Mouse (Mus musculus): ENCODE measurements at regions not wholly inside any gene's neighbourhood (a gene's known extent, or its start where the extent isn't known, plus 50 kb on each side); places are given as distances from the start of the nearest gene placed in this dataset.
"Not testable (repeated sequence)": the region's sequence is repeated elsewhere in the genome, so short reads cannot be mapped to it uniquely, and the experiment has no call there.

- DNase-seq, result no peak
Measured at GRCm38 (mm10) chr6:20555320-20555883, 659.9 kb upstream of the Kcnd2 start.

DNA sequence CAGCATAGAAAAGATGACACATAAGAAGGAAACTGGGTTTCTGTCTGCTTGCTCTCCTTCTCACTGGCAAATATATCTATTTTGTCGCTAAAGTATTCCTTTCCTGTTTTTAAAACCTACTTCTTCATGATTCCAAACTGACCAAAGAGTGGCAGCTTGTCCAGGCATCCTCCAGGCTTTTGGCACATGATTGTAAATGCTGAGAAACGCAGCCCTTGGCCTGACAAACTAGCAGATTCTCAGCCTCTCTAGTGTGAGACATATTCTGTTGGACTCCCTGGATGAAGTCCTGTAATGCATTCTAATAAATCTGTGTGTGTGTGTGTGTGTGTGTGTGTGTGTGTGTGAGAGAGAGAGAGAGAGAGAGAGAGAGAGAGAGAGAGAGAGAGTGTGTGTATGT lies 642.7 kb upstream of the Kcnd2 start:
- no peak for DNase-seq

- DNase-seq, result no peak
Measured at GRCm38 (mm10) chr6:20574734-20575133, 640.6 kb upstream of the Kcnd2 start.

DNA sequence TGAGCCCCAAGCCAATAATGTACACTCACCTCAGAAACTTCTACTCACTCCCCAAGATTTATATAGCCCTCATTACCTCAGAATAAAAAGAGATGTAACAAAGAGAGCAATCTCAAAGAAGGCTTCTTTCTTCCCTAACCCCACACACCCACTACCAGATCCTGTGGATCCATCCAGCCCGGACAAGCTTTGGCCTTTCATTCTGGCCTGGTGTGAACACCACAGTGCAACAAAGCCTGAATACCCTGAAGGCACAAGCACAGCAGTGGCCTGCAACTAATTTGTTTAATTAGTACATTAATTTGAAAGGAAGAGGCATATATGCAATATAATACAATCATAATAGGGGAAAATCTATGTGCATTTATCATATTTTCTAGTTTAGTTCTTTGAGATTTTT lies 616.5 kb upstream of the Kcnd2 start:
- no peak for DNase-seq

- peak; percentile 1 for DNase-seq
Measured at GRCm38 (mm10) chr6:20604170-20604569, 611.1 kb upstream of the Kcnd2 start.

DNA sequence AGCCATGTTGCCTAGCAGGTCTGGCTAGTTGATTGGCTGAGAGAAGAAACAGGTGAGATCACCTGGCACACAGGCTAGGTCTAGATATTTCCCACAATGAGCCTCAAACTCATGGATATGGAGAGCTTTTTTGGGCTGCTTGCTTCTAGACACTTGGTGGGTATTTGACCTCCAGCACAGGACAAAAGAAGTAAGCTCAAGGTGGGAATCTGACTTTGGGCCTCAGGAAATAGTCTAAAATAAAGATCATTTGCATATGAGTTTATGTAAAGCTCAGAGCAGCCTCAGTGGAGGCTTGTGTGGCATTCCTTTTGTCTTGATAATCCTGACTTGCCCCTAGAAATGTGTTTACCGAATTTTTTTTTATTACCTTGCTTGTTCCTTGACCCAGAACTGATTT lies 594.8 kb upstream of the Kcnd2 start:
- DNase-seq, result no peak

DNA sequence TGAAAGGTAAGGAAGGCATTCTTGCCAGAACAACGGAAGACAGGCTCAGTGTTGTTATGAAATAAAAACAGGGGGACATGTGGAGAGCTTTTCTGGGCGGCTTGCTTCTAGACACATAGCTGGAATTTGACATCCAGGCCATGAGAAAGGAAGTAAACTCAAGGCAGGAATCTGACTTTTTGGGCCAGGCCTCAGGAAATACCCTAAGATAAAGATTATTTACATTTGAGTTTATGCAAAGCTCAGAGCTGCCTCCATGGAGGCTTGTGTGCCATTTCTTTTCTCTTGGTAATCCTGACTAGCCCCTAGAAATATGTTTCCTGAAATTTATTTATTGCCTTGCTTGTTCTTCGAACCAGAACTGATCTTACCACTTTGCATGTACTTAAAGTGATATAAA lies 588.9 kb upstream of the Kcnd2 start:
- no peak for DNase-seq

GRCm38 (mm10) chr6:20627071-20627470 lies 588.2 kb upstream of the Kcnd2 start:
- DNase-seq, result no peak

GRCm38 (mm10) chr6:20640301-20640700 lies 575.0 kb upstream of the Kcnd2 start:
- no peak for DNase-seq

DNA sequence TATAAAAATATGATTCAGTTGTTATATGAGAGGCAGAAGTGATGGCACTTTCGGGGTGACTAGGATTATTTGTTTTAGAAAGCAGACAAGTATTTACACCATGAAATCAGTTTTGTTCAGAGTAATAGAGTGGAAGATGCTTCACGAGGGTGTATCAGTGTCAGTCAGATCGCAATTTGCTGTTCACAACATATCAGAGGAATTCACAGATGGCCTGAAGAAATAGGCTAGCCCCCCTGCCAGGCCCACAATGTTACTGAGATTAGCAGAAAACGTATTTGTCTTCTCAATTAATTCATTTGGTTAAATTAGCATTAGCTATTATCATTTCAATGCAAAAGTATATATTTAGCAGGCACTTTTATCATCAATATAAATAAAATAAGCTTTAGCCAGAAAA lies 573.9 kb upstream of the Kcnd2 start:
- DNase-seq, result no peak

DNA sequence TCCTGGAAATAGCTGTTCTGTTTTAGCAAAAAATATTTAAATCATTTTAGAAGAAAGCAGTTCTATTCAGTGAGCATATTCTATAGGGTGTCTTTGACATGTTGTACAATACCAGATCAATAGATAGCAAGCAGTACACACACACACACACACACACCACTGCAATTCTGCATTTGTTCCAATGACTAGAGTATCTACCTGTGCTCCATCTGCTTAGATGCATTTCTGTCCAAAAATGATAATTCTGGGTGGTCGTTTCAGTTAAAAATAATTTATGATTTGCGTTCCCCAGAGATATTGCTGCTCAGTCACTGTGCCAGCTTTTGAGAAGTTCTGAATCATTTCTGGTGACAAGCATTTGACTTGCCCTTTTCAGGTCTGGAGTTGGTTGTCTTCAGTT lies 573.5 kb upstream of the Kcnd2 start:
- DNase-seq, result no peak

DNA sequence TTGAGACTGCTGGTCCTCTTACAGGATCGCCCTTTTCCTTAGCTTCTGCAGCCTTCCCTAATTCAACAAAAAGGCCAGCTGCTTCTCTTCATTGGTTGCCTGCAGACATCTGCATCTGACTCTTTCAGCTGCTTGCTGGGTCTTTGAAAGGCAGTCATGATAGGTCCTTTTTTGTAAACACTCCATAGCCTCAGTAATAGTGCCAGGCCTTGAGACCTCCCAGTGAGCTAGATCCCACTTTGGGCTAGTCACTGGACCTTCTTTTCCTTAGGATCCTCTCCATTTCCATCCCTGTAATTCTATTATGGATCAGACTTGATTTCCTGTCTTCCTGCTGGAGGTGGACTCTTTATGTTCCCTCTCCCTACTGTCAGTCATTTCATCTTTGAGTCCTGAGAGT lies 558.3 kb upstream of the Kcnd2 start:
- no peak for DNase-seq

- DNase-seq, result no peak
Measured at GRCm38 (mm10) chr6:20673219-20673618, 542.1 kb upstream of the Kcnd2 start.

DNA sequence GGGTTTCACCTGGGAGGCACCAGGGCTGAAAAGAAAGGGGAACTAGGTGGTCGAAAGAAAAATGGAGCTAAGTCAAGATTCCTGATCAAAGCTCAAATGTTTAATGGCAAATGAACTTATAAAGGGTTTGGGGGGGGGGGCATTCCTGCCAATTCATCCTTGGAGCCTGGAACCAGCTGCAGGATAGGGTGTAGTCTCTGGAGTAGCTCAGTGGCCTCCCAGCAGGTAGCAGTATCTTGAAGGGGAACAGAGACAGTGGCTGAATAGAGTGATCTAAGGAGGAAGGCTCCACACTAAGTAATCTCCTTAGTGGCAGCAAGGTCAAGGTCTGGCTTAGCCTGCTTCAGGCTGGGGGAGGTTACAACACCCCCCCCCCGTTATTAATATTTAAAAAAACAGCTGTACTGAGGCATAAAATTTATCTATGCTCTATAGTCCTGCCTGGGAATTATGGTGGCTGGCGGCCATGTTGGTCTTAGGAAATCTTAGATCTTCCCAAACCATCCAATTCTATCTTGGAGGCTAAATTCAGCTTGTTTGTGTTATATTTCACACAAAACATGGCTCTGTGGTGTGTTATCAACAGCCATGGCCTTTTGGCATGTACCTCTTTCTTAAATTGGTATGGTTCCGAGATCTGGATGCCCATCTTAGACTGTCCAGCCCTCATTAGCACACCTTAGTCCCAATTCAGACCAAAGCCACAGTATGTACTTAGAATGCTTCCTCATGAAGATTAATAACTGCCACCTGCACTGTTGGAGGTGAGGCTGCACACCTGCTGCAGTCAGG lies 528.7 kb upstream of the Kcnd2 start:
- DNase-seq, result not testable (repeated sequence)

- DNase-seq, result not testable (repeated sequence)
Measured at GRCm38 (mm10) chr6:20687239-20687575, 528.1 kb upstream of the Kcnd2 start.

- DNase-seq, result no peak
Measured at GRCm38 (mm10) chr6:20725948-20726347, 489.4 kb upstream of the Kcnd2 start.

GRCm38 (mm10) chr6:20739095-20739494 lies 476.2 kb upstream of the Kcnd2 start:
- no peak for DNase-seq

- no peak for DNase-seq
Measured at GRCm38 (mm10) chr6:20740406-20740805, 474.9 kb upstream of the Kcnd2 start.

DNA sequence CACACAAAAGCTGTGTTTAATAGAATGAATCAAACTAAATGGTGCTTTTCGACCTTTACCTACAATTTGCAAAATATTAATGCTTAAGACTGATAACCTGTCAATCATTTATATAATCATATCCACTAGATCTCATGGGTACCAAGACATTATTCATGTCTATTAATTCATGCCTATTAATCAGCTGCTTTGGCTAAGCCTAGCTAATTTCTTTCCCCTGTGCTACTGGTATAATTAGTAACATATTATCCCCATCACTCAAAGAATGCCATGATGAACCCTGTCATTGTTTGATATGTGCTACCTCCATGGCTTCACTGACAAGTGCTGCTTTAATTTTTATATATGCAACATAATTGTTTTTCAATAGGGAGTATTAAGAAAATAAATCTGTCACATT lies 474.1 kb upstream of the Kcnd2 start:
- no peak for DNase-seq

DNA sequence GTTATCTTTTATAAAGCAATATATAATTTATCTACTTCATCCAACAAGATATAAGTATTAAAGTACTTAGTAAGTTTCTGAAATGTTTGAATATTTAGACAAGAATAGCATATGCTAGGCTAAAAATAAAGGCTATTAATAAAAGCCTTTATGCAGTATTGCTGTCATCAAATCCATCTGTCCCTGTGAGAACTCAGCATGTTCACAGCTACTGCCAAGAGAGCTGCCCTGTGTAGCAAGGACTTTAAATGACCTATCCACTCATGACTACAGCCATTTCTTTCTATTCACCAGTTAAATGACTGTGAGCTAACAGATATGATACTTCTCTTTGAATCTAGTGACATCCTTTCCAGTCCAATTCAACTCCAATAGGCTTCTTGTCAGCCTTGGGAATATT lies 458.1 kb upstream of the Kcnd2 start:
- no peak for DNase-seq

DNA sequence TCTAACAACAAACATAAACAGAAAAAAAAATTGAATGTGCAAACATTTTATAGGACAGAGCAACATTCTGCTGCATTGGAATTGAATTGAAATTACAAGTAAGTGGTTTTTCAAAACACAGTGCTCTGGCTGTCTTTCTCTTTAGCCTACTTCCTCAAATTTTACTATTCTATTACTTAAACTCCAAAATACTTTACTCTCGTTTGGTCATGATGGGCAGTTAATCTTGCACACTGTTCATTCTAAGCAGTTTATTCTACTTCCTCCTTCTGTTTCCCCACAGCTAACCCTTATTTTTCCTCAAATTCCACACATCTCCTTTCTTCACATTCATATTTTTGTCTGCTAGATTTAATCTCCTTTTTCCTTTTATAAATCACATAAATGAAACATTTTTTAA lies 454.0 kb upstream of the Kcnd2 start:
- DNase-seq, result no peak

- no peak for DNase-seq
Measured at GRCm38 (mm10) chr6:20775872-20776271, 439.4 kb upstream of the Kcnd2 start.
